Mouse (Mus musculus) thymus, postnatal 36 days (tissue): ENCODE results near the gene Rnft2.
A peak's percentile ranks its signal among the peaks of the same experiment; 100 is the strongest.

Source experiments
- DNase-seq, 2 experiments: peaks; one replicate each; pipeline ENCODE4 v3.0.0; 2022; ENCODE audit warnings: mixed read lengths in 2 of 2

Gene Rnft2

DNA sequence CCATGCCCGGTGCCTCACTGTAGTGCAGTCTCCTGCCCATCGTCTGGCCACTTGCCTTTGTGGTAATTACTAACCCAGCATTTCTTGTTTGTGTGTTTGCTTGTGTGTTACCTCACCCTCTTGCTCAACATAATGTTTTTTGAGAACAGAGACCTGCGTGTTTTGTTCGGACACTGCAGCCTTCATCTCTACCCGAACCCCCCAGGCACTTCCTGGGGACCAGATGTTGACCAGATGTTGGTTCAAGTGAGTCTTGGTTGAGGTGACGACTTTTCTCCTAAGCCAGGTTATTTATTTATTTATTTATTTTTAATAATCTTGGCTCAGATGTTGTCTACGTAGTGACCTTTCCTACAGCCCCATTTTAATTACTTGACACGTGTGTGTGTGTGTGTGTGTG, 2.5 kb upstream of the Rnft2 start:
- DNase-seq: no peak

DNA sequence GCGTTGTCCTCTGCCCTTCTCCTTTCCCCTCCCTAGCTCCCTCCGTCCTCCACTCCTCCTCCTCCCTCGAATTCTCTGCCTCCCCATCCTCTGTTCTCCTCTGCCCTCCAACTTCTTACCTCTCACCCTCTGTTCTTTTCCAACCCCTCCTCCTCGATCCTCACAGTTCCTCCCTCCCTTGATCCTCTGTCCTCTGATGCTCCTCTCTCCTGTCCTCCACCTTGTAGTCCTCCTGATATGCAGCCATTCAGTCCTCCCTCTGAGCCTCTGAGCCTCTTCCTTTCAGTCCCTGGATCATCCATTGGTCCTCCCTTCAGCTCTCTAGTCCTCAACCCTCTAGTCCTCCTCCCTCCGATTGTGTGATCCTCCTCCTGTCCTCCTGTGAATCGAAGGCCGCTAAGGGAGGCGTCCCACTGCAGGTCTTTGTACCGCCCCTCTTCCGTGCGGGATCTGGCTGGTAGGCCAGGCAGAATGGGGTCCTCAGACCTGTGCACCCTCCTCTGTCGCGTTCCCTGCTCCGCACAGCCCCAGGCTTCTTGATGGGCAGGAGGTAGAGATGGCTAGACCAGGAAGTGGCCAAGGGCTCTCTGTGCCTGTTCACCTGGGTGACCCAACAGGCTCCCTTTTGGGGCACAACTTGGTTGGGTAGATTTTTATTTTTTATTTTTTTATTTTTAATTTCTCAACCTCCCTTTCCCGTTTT, 841 bp upstream of the Rnft2 start:
- DNase-seq: peak; percentile 11 to 37

DNA sequence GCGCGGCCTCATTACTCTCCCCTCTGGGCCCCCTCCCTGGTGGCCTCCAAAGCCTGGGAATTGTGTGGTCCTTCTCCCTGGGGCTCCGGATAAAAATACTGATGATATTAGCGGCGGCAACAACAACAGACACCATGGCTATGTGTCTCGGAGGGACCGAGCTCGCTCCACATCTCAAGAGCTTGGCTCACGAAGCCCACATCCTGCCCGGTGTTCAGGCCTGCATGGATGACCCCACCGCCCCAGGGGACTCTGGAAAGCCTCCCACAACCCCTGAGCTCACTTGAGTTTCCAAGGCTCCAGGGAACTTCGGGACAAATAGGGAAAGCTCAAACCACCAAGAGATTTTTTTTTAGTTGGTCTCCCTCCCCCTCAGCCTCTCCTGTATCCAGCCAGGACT, 5.2 kb downstream of the Rnft2 start:
- no peak for DNase-seq

DNA sequence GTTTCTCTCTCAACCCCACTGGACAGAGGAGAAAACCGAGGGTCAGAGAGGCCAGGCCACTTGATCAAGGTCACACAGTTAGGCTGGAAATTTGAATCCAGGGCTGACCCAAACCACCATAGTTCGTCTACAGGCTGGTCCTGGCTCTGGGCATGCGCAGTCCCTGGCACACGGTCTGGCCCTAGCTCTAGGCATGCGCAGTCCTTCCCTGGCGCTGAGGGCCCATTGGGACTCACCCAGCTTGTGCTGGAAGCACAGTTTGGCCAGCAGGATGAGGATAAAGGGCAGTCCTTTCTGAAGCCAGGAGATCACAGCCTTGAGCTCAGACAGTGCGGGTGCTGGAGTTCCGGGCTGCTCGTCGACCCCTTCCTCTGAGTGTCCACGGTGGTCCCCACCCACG, 8.0 kb downstream of the Rnft2 start:
- no peak for DNase-seq

DNA sequence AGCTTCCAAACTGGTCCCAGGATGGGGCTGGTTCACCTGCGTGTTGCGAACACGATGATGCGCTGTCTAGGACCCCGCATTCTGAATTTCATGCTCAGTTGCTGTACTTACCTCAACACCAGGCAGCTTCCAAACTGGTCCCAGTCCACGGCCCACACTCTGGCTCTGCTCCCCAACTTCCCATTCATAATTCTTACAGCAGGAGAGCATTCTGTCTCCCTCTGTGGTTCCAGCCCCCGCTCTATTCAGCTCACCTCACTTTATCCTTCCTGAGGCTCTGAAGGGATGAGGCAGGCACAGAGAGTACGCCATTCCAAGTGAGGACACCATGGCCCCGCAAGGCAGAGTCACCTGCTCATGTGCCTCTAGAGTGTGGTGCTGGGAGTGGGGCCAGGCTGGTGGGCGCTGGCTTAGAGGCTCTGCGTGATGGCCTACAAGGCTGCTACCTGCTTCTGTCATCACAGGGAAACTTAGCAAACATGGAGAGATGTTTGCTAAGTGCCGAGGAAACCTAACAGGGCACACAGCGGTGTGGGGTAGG, 14.8 kb downstream of the Rnft2 start:
- DNase-seq: no peak

DNA sequence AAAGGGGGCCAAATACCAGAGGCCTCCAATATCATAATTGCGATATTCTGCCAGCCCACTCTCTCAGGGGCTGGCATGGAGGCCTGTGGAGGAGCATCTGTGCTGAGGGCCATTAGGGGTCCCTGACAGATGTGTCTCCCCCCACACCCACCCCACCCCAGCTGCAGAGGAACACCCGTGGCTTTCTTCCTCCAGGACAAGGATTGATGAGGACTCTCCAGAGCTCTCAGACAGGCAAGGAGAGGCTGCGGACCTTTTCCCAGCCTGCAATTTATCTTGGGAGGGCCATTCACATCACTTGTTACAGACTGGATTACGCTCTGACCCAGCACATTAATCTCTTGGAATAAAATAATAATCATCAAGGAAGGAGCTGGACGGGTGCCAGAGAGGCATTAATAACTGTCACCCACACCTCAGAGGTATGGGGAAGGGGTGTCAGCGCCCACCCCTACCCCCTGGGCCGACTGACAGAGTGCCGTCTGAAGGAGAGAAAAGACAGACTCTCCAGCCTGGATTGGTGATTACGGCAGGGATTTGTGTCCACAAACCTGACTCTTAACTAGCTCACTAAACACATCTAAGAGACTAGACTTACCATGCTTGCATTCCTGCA, 21.7 kb downstream of the Rnft2 start:
- no peak for DNase-seq

DNA sequence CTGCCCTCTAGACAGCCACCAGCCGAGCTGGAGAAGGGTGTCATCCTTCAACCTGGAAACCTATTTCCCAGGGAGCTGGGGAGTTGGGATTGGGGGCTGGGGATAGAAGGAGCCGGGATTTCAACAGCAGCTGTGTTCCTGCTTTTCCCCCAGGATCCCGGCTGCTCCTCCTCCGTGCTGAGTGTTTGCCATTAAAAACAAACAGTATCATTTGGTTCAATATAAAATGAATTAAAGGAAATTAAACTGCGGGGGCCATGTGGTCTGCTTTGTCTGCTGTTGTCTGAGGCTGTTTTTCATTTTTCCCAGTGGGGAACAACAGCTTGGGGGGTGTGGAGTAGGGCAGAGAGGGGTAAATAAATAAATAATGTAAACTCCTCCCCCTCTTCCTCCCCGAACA, 27.5 kb downstream of the Rnft2 start:
- DNase-seq: no peak

DNA sequence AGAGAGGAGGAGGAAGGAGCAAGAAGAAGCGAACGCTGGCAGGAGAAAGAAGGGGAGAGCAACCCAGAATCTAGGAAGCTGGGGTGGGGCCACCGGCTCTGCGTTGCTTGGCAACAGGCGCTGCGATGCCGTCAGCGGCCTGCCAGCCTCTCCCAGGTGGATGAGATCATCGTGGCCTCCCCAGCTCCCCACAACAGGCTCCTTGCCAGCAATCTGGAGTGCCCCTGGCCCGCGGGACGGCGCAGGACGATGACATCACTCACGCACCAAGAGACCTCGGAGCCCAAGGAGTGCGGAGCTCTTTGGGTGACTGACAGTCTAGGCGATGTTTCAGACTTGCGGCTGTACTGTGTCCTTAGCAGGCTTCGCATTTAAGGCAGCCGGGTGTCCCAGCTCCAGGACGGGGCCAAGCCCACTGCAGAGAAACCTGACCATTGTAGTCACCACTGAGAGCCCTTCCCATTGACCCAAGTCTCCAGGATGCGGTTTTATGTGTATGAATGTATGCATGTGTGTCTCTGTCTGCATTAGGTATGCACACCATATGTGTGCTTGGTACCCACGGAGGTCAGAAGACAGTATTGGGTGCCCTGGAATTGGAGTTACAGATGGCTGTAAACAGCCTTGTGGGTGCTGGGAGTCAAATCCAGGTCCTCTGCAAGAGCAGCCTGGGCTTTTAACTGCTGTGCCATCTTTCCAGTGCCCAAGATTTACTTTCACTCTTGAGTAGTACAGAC, 30.3 kb downstream of the Rnft2 start:
- DNase-seq: peak in 1 of 2 experiments; percentile 14

DNA sequence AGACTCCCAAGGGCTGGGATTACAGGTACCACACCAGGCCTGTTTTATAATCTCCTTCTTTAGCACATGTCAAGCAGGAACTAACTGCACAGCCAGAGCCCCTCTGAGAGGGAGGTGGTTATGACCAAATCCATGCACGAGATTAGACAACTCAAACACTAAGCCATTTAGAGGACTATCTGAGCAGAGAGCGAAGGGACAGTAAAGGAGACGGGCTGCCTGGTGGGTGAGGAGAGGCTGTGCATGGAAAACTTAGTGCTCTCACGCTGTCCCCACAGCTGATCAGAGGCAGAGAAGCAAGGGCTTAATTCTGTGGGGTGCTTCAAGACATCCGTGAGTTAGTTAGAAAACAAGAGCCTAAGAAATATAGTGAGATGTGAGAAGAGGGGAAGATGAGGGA, 30.9 kb downstream of the Rnft2 start:
- DNase-seq: no peak

DNA sequence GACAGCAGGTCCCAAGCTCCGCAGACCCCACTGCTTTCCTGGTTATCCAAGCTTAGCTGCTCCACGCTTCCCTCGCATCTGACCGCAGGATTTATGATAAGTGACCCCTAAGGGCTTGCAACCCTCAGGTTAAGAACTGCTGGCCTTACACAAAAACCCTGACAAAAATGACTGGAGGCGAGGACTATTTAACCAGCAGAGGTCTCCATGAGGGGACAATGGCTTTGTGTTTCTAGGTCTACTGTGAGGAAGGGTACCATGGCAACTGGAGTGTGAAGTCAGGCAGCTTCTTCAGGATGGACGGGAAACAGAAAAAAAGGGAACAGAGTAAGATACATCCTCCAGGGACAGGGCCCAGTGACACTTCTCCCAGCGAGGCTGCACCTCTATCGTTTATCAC, 39.1 kb downstream of the Rnft2 start:
- no peak for DNase-seq

DNA sequence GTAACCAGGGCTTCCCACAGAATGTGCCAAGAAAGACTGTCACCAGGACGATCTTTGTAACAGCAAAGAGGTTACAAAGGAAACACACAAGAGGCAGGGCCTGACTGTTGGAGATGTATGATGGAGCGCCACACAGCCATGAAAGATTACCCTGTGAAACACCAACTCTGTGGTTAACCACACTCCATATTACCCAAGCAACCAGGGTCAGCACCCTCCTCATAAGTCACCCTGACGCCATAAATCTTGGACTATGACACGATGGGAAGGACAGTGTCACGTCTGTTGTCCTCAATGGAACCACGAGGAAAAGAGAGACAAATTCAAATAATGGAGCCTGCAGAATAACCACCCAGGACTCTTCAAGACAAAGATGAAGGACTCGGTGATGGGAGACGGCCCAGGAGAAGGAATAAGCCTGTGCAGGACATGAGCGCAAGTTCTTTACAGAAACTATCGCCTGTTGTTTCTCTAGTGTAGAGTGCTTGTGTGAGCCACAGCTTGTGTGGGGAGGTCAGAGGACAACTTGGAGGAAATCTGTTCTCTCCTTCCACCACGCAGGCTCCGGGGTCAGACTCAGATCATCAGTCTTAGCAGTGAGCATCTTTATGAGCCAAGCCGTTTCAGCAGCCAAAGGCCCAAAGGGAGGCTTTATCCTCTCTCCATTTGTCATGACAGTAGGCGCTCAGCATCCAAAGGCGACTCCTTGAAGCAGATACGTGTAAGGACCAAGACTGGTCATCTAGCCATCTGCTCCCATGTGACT, 40.1 kb downstream of the Rnft2 start:
- DNase-seq: no peak

DNA sequence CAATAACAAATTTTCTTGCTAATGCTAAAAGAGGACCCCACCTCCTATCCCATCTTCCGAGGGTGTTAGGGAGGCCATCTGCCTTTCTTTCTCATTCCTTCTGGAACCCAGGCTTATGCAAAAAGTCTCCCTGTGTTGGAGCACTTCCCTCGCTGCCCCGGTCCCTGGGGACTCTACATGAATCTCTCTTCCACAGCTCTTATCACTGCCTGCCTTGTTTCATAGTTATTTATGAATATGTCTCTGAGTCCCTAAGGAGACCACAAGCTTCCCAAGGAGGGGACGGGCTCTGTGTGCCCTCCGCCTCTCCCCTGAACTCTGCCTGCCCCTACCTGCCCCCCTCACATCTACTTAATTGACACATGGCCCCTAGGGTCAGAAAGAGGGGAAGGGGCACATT, 45.2 kb downstream of the Rnft2 start:
- no peak for DNase-seq

DNA sequence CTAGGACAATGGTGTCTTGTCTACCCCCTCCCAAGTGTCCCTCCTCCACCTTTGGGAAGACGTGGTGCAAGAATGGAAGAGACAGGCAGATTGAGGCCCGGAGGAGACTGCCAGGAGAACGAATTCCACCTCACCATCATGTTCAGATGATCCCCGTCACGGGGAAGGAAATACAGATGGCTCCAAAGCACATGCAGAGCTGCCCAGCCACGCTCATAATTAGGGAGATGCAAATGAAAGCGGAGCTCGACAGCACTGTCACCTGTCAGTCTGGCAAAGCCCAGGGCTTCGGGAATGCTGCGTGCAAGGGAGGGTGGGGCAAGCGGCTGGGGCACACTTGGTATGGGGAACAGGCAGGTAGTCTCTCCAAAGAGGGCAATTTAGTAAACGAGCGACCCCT, 47.5 kb downstream of the Rnft2 start:
- no peak for DNase-seq

DNA sequence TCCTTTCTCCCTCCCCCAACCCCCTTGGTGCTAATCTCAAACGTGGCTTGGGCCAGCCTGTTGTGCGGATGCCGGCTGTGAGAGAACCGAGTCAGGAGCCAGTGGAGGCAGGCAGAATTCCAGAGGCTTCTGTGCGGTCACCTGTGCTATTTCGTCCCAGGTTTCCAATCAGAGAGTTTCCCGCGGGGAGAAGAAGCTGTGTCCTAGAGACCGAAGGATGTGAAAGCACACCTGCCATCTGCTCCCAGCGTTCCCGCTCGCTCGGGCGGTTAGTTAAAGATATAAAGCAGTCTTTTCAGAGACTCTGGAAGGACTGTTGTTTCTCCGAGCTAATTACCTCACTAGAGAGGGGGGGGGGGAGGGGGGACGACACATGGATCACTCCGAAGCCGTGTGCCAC, 52.7 kb downstream of the Rnft2 start:
- no peak for DNase-seq

DNA sequence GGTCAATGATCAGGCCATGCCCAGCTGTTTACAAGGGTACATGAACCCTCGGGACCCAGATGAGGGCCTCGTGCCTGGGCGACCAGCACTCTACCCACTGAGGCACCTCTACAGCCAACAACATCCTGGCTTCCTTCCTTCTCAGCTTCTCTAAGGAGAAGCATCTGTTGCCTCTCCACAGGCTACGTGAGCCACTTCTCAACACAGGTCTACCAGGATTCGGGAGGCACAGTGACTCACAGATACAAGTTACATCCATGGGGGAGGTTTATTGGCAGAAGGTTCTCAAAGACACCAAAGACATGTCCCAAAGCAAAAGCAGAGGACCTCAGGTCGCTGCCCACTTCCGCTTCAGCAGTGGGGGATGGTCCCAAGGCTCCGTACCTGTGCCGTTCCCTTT, 54.4 kb downstream of the Rnft2 start:
- no peak for DNase-seq

DNA sequence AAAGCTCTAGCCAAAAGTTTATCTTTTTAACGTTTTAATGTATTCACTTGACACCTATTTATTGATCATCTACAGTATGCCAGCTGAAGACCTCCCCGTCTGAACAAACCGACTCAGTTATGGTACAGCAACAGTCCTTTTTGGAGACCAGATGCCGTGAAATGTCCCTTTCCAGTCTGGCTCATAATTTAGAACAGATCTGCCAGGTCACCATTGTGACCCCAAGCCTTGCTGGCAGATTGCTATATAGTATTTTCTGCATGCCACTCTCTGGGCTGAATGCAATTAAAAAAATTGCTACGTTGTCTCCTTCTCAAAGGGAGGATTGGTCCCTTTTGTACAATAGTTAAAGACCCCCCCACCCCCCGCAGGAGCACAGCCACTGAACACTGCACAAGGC, 56.6 kb downstream of the Rnft2 start:
- DNase-seq: no peak

DNA sequence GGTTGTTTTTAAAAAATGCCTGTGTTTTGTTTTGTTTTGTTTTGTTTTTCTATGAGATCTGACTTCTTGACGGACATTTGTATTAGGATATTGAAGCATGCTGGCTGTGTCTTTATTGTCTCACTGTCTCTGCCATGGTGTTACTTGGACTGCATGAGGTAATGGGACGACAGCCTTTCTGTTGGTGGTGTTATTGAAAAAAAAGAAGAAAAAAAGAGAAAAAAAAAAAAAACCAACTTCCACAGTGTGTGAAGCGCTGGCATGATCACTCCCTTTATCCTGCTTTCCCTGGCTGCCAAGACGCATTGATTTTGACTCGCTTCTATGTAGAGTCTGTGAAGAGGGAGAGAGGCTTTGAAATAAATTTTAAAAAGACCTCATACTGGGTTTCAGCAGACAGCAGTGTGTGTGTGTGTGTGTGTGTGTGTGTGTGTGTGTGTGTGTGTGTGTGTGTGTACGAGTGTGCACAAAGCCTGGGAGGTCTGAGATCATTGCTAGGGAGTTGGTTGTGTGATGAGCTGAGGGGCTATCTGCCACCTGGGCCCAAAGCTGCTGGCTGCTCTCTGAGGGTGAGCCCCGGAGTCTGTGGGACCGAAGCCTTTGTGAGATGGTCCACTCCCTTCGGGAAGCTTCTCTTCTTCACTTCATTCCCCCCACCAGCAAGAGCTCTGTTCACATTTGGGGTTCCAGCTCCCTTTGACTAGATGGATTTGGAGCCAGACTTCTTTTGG, 57.8 kb downstream of the Rnft2 start:
- no peak for DNase-seq

DNA sequence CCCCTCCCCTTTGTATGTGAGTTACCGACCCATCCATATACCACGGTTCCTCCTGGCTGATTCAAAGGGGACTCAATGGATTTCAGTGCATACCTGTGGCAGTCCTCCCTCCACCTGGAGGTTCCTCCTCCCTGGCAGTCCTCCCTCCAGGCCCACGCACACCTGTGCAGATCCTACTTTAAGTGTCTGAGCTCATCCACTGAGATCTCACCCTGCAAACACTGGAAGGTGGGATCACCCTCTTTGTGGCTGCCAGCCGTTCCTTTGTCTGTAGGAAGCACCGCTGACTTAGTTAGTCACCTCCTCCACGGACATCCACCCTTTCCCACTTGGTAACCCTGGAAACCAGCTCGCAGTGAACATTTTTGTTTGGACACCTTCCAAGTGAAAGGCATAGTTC, 67.3 kb downstream of the Rnft2 start:
- no peak for DNase-seq

DNA sequence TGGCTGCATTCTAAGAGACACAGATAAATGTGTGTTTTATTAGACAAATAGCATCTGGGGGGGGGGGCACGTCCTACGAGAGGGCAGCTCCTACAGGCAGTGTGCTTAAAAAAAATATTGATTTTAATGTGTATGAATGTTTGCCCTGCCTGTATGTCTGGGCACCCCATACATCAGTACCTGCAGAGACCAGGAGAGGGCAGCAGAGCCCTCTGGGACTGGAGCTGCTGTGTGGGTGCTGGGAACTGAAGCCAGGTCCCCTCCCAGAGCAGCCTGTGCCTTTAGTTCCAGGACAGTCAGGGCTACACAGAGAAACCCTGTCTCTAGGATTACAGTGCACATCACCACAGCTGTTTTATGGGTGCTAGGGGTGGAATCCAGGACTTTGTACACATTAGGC, 69.8 kb downstream of the Rnft2 start:
- DNase-seq: peak; percentile 9 to 16

DNA sequence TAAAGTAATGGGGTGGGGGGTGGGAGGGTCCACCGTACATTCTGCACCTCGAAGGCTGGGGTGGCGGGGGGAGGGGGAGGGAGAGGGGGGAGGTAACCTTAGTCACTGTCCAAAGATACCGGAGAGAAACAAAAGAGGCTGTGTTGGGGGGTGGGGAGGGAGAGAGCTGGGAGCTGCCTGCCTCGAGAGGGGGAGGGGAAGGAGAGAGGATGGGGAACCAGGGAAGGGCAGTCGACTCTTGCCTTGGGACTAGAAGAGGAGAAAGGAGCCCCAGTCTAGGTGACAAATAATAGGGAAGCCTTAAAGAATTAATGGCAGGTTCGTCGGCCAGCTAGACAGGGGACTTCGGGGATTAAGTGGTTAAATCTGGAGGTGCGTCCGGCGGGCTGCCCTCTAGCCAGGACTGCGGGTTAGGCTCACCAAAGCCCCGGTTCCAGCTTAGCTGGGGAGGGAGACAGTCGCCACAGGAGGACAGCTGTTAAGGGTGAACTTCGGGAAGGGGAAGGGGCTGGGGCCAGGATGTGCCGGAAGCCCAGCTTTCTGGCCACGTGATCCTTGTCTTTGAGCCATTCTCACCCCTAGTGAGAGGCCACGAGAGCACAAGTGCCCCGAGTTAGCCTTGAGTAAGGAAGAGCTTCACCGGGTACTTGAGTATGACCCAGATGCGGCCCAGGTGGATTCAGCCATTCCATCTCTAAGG, 70.5 kb downstream of the Rnft2 start:
- DNase-seq: no peak

DNA sequence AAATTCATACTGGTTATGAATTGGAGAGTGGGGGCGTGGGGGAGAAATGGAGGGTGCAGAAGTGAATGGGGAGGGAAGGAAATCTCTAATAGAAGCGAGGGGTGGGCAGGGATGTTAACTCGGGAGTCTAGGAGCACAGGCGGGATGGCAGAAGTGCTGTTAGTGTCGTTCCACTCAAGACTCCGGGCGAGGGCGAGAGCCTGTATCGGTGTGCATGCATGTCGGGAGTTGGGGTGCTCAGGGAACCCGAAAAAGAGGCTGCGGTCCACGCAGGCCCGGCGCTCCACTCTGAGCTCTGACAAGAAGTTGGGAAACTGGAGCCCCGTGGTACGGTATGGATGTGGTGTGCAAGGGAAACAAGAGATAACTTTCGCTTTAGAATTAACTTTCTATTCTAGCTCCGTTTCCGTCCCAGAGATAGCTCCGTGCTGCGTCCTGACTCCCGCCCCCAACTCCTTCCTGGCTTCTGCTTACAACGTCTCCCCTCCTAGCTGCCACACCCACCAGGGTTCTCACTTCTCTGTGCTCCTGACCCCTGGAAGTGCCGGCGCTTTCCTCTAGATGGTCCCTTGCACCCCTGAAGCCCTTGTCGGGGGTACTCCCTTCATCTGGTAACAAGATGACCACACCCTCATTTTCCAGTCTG, 72.7 kb downstream of the Rnft2 start:
- peak in 1 of 2 experiments; percentile 6 for DNase-seq
